In the genomic region with DNA sequence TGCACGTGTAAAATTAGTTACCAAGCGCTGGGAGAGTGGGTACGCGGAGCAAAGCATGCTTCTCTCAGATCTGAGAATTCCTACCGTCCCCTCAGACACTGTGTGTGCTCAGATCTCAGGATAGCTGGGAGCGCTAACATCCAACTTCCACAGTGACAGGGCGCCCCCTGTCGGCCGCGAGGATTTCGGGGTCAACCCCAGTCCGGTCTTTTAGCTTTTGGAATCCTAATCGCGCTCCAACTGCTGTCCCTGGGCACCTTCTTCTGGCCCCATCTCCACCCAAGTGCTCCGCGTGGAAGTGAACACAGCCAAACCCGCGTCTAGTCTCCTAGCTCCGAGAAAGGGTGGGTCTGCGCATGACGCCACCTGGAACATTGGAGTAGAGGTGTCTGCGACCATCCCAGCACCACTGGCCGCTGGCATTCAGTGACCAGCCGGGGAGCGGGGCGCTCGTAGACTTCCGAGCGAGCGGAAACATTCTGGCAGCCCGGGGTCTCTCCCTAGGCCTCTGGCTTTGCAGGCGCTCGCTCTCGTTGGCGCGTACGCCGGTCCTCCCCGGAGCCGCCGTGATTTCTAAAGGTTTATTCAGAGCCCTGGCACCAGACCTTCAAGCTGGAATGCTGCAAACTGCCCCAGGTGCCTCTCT, we compare ENCODE assay signal across 8 mouse cellular contexts. TPM values are rescaled to one million over a fixed set of nuclear protein-coding genes. Genes with fewer than 3 reads are reported as not detected.
DNase-seq lines count a peak whose midpoint lies in the region; ATAC-seq and TF ChIP-seq lines count a peak whose summit lies in the region.

No protein-coding gene starts in this region.

- H3K4me2 ChIP-seq in heart, embryonic 11.5 days = peak overlapping the region; percentile 65
- peak overlapping the region; percentile 52 for H3K4me2 ChIP-seq in kidney, embryonic 15.5 days
- peak overlapping the region; percentile 40 for H3K4me2 ChIP-seq in lung, postnatal 0 days (replicated peaks; ENCODE audit: low read depth, low read length)

- 0 out of 2 replicates have a peak, but pooled peaks have one; percentile 9 for ATAC-seq in heart, embryonic 11.5 days (replicated peaks; ENCODE audit: insufficient number of reproducible peaks, low FRiP score, low TSS enrichment)
- ATAC-seq in kidney, embryonic 15.5 days (replicated peaks; ENCODE audit: low FRiP score) = peak; percentile 38
- peak; percentile 23 for ATAC-seq in lung, postnatal 0 days

- TF ChIP-seq POLR2A in spleen, adult 2 months (IDR thresholded peaks at IDR 0.05; ENCODE audit: low read depth, low read length) = no peak

- H3K27me3 ChIP-seq in spleen, adult 2 months (ENCODE audit: control insufficient read depth, insufficient read depth, low read length) = peaks cover 32% of the 10 kb centered on the region
- peaks cover 94% of the 10 kb centered on the region for H3K27me3 ChIP-seq in heart, embryonic 11.5 days (ENCODE audit: control insufficient read depth, insufficient read depth, low read length)
- peaks cover 100% of the 10 kb centered on the region for H3K27me3 ChIP-seq in kidney, embryonic 15.5 days
- peaks cover 28% of the 10 kb centered on the region for H3K27me3 ChIP-seq in lung, postnatal 0 days (replicated peaks; ENCODE audit: insufficient read depth, low read length)

- TF ChIP-seq EP300 in lung, postnatal 0 days (IDR thresholded peaks at IDR 0.05) = no peak

- H3K9ac ChIP-seq in heart, embryonic 11.5 days (ENCODE audit: low read depth, low read length) = 0 out of 2 replicates have a peak overlapping the region, but pooled peaks have one; percentile 39
- no peak overlapping the region for H3K9ac ChIP-seq in kidney, embryonic 15.5 days
- H3K9ac ChIP-seq in lung, postnatal 0 days (replicated peaks; ENCODE audit: low read depth) = no peak overlapping the region

- H3K27ac ChIP-seq in spleen, adult 2 months (ENCODE audit: insufficient read depth, low read length) = no peak overlapping the region
- H3K27ac ChIP-seq in heart, embryonic 11.5 days (ENCODE audit: low read depth, low read length) = no peak overlapping the region
- no peak overlapping the region for H3K27ac ChIP-seq in kidney, embryonic 15.5 days
- no peak overlapping the region for H3K27ac ChIP-seq in lung, postnatal 0 days (ENCODE audit: low read length)

- peak; percentile 26; the same call in 1 of the 2 replicates for TF ChIP-seq CTCF in spleen, adult 2 months (IDR thresholded peaks at IDR 0.05; ENCODE audit: extremely low read depth, insufficient read depth, insufficient read length, insufficient replicate concordance)
- peak; percentile 80 for TF ChIP-seq CTCF in lung, postnatal 0 days (IDR thresholded peaks at IDR 0.05)

- peak in 1 of 2 experiments; percentile 33 for DNase-seq in spleen, adult 2 months (ENCODE audit: low read depth in 1 of 2, low spot score in 2 of 2)
- DNase-seq in spleen, adult 12 weeks (ENCODE audit: low spot score) = no peak
- DNase-seq in embryo, embryonic 10.5 days (ENCODE audit: low spot score) = peak; percentile 92
- peak; percentile 80 for DNase-seq in lung, postnatal 0 days (ENCODE audit: low spot score)
- DNase-seq in retina, embryonic 14.5 days (ENCODE audit: low spot score) = peak; percentile 89
- no peak for DNase-seq in MN1 (ENCODE audit: low spot score)

- no peak overlapping the region for H3K4me3 ChIP-seq in spleen, adult 2 months (ENCODE audit: extremely low read depth, insufficient read depth, insufficient read length)
- peak overlapping the region; percentile 43 for H3K4me3 ChIP-seq in heart, embryonic 11.5 days (ENCODE audit: low read depth, low read length)
- peak overlapping the region; percentile 30 for H3K4me3 ChIP-seq in kidney, embryonic 15.5 days (replicated peaks)
- peak overlapping the region; percentile 16; the same call in 1 of the 2 replicates for H3K4me3 ChIP-seq in lung, postnatal 0 days (ENCODE audit: low read depth, low read length)

- no peaks in the 10 kb centered on the region for H3K4me1 ChIP-seq in spleen, adult 2 months (ENCODE audit: control insufficient read depth, insufficient read depth, insufficient read length)
- H3K4me1 ChIP-seq in heart, embryonic 11.5 days (ENCODE audit: control insufficient read depth, insufficient read depth, low read length) = 0 out of 2 replicates have a peak, but pooled peaks cover 10% of the 10 kb centered on the region
- H3K4me1 ChIP-seq in kidney, embryonic 15.5 days = peaks cover 41% of the 10 kb centered on the region
- no peaks in the 10 kb centered on the region for H3K4me1 ChIP-seq in lung, postnatal 0 days (ENCODE audit: insufficient read depth, low read depth, low read length)

- WGBS in spleen, adult 2 months = 5% methylated on average over 41 of the region's 41 CpGs
- WGBS in heart, embryonic 11.5 days (ENCODE audit: insufficient replicate concordance) = under 1% methylated on average over 41 of the region's 41 CpGs
- 1% methylated on average over 41 of the region's 41 CpGs for WGBS in kidney, embryonic 15.5 days
- WGBS in lung, postnatal 0 days = under 1% methylated on average over 41 of the region's 41 CpGs

- no peaks in the 10 kb centered on the region for H3K9me3 ChIP-seq in heart, embryonic 11.5 days (replicated peaks; ENCODE audit: control insufficient read depth, low read length)
- no peaks in the 10 kb centered on the region for H3K9me3 ChIP-seq in kidney, embryonic 15.5 days (replicated peaks)
- no peaks in the 10 kb centered on the region for H3K9me3 ChIP-seq in lung, postnatal 0 days (ENCODE audit: low read length)

- H3K36me3 ChIP-seq in spleen, adult 2 months (ENCODE audit: control insufficient read depth, insufficient read depth, low read length) = no peaks in the 10 kb centered on the region
- no peaks in the 10 kb centered on the region for H3K36me3 ChIP-seq in heart, embryonic 11.5 days (ENCODE audit: control insufficient read depth, insufficient read depth, low read length)
- no peaks in the 10 kb centered on the region for H3K36me3 ChIP-seq in kidney, embryonic 15.5 days
- no peaks in the 10 kb centered on the region for H3K36me3 ChIP-seq in lung, postnatal 0 days (ENCODE audit: insufficient read depth, low read length)

RNA-seq across cellular contexts. Expression of a gene that starts 1.8 kb away (rescaled TPM):
- polyA plus RNA-seq in spleen, adult 2 months (2012; rRNA removed) = 0.76 and 1.2 TPM in 2 replicates
- polyA plus RNA-seq in heart, embryonic 11.5 days (2014; fragmentation: Nextera tagmentation; extraction: Ambion mirVana) = 0.17 and 0.73 TPM in 2 replicates
- 0.17 and 0.58 TPM in 2 replicates for polyA plus RNA-seq in kidney, embryonic 15.5 days (2015; fragmentation: Nextera tagmentation; extraction: Ambion mirVana)
- 37.0 and 37.7 TPM in 2 replicates for polyA plus RNA-seq in lung, postnatal 0 days (2015; fragmentation: Nextera tagmentation; extraction: Ambion mirVana)

Comparison
In these comparisons a context has a peak if more than half of its experiments do, and no peak if none do; other contexts are left out.
1. DNase-seq: peak in embryo, embryonic 10.5 days (single experiment), lung, postnatal 0 days (single experiment) and retina, embryonic 14.5 days (single experiment); none in spleen, adult 12 weeks (single experiment) and MN1 (single experiment).
2. RNA of a gene that starts 1.8 kb away (polyA plus RNA-seq): 37.0 to 37.7 TPM in lung, postnatal 0 days; 0.76 to 1.2 TPM in spleen, adult 2 months, 0.17 to 0.73 TPM in heart, embryonic 11.5 days and 0.17 to 0.58 TPM in kidney, embryonic 15.5 days; every median in the first group is over 10 times any median in the second.
3. Peak in every context shown above with its lines, with median percentiles within 50 percentile points of each other: ATAC-seq and H3K4me2 ChIP-seq.